Mouse (Mus musculus): ENCODE measurements around the gene Btd. TPM values are rescaled to one million over a fixed set of nuclear protein-coding genes. Genes with fewer than 3 reads are reported as not detected.
A peak's percentile ranks its signal among the peaks of the same experiment; 100 is the strongest.

The Btd gene
- polyA plus RNA-seq, 1 experiment from 2014 or later: 19.0 TPM

- Histone ChIP-seq H3K4me3 (ENCODE audit: low read depth, low read length) (peak overlapping the region; percentile 36), H3K27ac (ENCODE audit: low read depth, low read length) (peak overlapping the region; percentile 98), H3K9ac (ENCODE audit: low read length) (peak overlapping the region; percentile 71), H3K27me3 (replicated peaks; ENCODE audit: control insufficient read depth, insufficient read depth, low read length) (no peaks in the 10 kb centered on the region), H3K4me1 (ENCODE audit: control insufficient read depth, insufficient read depth, low read length) (peaks cover 56% of the 10 kb centered on the region), H3K4me2 (ENCODE audit: low read length) (peak overlapping the region; percentile 70), H3K36me3 (ENCODE audit: control insufficient read depth, insufficient read depth, low read length) (0 out of 2 replicates have a peak, but pooled peaks cover under 1% of the 10 kb centered on the region), H3K9me3 (replicated peaks; ENCODE audit: control insufficient read depth, low read length) (no peaks in the 10 kb centered on the region)
- 2% methylated on average over 44 of the region's 44 CpGs for WGBS
- ATAC-seq (peak; percentile 92), DNase-seq (ENCODE audit: low spot score) (peak; percentile 96)
Observed at GRCm38 (mm10) chr14:31661671-31662554, 21.1 kb downstream of the Btd start.

DNA sequence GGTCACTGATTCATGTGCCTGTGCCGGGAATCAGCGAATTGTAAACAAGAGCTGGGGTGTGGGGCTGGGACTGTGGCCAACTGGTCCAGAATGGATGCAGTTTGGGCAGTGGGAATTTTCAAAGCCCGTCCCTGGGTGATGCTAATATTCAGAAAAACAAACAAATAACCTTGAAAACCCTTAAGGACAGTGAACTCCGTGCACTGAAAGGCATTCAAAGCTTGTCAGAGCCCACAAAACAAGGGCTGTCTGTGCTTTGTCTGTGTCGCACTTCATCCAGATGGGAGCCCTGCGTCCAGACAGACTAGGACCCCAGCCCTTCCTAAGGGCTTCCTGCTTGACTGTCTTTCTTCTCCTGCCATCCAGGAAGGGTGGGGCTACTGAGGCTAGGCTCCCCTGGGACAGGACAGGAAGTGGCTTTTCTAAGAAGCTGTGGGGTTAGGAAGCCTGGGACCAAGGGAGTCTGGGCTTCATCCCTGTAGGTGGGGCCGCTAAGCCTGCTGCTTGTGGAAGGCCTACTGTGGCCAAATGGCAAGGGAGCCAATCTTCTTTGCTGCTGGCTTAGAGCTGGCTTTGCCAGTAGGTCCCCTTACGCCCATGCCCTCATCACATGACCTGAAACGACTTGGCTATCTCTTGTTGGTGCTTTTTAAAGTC is 21.9 kb downstream of the Btd start:
- ATAC-seq (peak; percentile 54), DNase-seq (ENCODE audit: low spot score) (peak; percentile 57)
- Histone ChIP-seq H3K4me3 (ENCODE audit: low read depth, low read length) (peak overlapping the region; percentile 36), H3K9me3 (replicated peaks; ENCODE audit: control insufficient read depth, low read length) (no peaks in the 10 kb centered on the region), H3K27ac (ENCODE audit: low read depth, low read length) (peak overlapping the region; percentile 98), H3K4me1 (ENCODE audit: control insufficient read depth, insufficient read depth, low read length) (peaks cover 56% of the 10 kb centered on the region), H3K36me3 (ENCODE audit: control insufficient read depth, insufficient read depth, low read length) (0 out of 2 replicates have a peak, but pooled peaks cover 7% of the 10 kb centered on the region), H3K4me2 (ENCODE audit: low read length) (peak overlapping the region; percentile 70), H3K9ac (ENCODE audit: low read length) (peak overlapping the region; percentile 71), H3K27me3 (replicated peaks; ENCODE audit: control insufficient read depth, insufficient read depth, low read length) (no peaks in the 10 kb centered on the region)
- 30% methylated on average over 9 of the region's 9 CpGs for WGBS

- DNase-seq (ENCODE audit: low spot score) (no peak), ATAC-seq (no peak)
- 92% methylated on average over 13 of the region's 13 CpGs for WGBS
- no peak overlapping the region for H3K9ac ChIP-seq (ENCODE audit: low read length)
- 0 out of 2 replicates have a peak, but pooled peaks cover 7% of the 10 kb centered on the region for H3K36me3 ChIP-seq (ENCODE audit: control insufficient read depth, insufficient read depth, low read length)
- H3K9me3 ChIP-seq (replicated peaks; ENCODE audit: control insufficient read depth, low read length): no peaks in the 10 kb centered on the region
- H3K4me2 ChIP-seq (ENCODE audit: low read length): no peak overlapping the region
- no peaks in the 10 kb centered on the region for H3K27me3 ChIP-seq (replicated peaks; ENCODE audit: control insufficient read depth, insufficient read depth, low read length)
- peaks cover 50% of the 10 kb centered on the region for H3K4me1 ChIP-seq (ENCODE audit: control insufficient read depth, insufficient read depth, low read length)
- no peak overlapping the region for H3K4me3 ChIP-seq (ENCODE audit: low read depth, low read length)
- peak overlapping the region; percentile 98 for H3K27ac ChIP-seq (ENCODE audit: low read depth, low read length)
Observed at GRCm38 (mm10) chr14:31663376-31664099, 22.7 kb downstream of the Btd start.

DNA sequence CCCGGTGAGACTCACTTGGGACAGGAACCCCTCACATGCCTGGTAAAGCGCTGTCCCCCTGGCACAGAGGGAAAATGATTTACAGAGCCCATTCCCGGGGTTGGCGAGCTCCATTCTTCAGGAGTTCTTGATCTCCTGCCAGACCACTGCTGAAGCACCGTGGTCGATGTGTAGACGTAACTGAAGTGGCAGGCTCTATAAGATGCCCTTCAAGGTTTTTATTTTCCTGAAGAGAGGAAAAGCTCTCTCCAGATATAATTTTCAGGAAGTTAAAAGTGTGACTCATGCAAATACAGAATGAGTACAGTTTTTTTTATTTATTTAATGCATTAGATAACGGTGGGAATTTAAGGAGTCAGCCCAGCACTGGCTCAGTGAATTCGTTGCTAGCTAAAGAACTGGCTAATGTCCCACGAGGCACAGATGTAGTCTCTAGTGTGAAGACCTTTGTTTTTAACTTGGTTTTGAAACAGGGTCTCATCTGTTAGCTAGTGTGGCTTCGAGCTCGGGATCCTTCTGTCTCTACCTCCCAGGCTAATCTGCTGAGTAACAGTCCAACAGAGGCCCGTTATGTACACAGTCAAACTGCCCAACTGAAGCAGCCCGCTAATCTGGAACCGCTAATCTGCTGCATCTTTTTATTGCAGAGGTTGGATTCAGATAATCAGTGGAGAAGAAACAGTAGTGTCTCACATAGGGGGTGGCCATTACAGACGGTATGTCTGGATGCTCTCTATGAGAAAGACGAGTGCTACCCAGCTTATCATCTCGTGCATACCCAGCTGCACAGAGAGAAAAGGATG is 23.5 kb downstream of the Btd start:
- Histone ChIP-seq H3K4me2 (ENCODE audit: low read length) (no peak overlapping the region), H3K4me3 (ENCODE audit: low read depth, low read length) (no peak overlapping the region), H3K9ac (ENCODE audit: low read length) (no peak overlapping the region), H3K27me3 (replicated peaks; ENCODE audit: control insufficient read depth, insufficient read depth, low read length) (no peaks in the 10 kb centered on the region), H3K9me3 (replicated peaks; ENCODE audit: control insufficient read depth, low read length) (no peaks in the 10 kb centered on the region), H3K4me1 (ENCODE audit: control insufficient read depth, insufficient read depth, low read length) (peaks cover 46% of the 10 kb centered on the region), H3K27ac (ENCODE audit: low read depth, low read length) (peak overlapping the region; percentile 98), H3K36me3 (ENCODE audit: control insufficient read depth, insufficient read depth, low read length) (0 out of 2 replicates have a peak, but pooled peaks cover 7% of the 10 kb centered on the region)
- 40% methylated on average over 18 of the region's 18 CpGs for WGBS
- ATAC-seq (no peak), DNase-seq (ENCODE audit: low spot score) (peak; percentile 63)

- Histone ChIP-seq H3K27ac (ENCODE audit: low read depth, low read length) (peak overlapping the region; percentile 98; the same call in 1 of the 2 replicates), H3K36me3 (ENCODE audit: control insufficient read depth, insufficient read depth, low read length) (0 out of 2 replicates have a peak, but pooled peaks cover 7% of the 10 kb centered on the region), H3K9me3 (replicated peaks; ENCODE audit: control insufficient read depth, low read length) (no peaks in the 10 kb centered on the region), H3K4me1 (ENCODE audit: control insufficient read depth, insufficient read depth, low read length) (peaks cover 46% of the 10 kb centered on the region), H3K27me3 (replicated peaks; ENCODE audit: control insufficient read depth, insufficient read depth, low read length) (no peaks in the 10 kb centered on the region), H3K9ac (ENCODE audit: low read length) (no peak overlapping the region), H3K4me2 (ENCODE audit: low read length) (no peak overlapping the region), H3K4me3 (ENCODE audit: low read depth, low read length) (no peak overlapping the region)
- no peak for ATAC-seq
- 74% methylated on average over 12 of the region's 12 CpGs for WGBS
- no peak for DNase-seq (ENCODE audit: low spot score)
Observed at GRCm38 (mm10) chr14:31664903-31665565, 24.2 kb downstream of the Btd start.

GRCm38 (mm10) chr14:31665566-31665940 is 24.7 kb downstream of the Btd start:
- no peak overlapping the region for H3K4me2 ChIP-seq (ENCODE audit: low read length)
- H3K4me1 ChIP-seq (ENCODE audit: control insufficient read depth, insufficient read depth, low read length): peaks cover 47% of the 10 kb centered on the region
- ATAC-seq (no peak), DNase-seq (ENCODE audit: low spot score) (no peak)
- no peaks in the 10 kb centered on the region for H3K27me3 ChIP-seq (replicated peaks; ENCODE audit: control insufficient read depth, insufficient read depth, low read length)
- H3K36me3 ChIP-seq (ENCODE audit: control insufficient read depth, insufficient read depth, low read length): 0 out of 2 replicates have a peak, but pooled peaks cover 7% of the 10 kb centered on the region
- WGBS: 82% methylated on average over 4 of the region's 4 CpGs
- H3K9me3 ChIP-seq (replicated peaks; ENCODE audit: control insufficient read depth, low read length): no peaks in the 10 kb centered on the region
- H3K4me3 ChIP-seq (ENCODE audit: low read depth, low read length): no peak overlapping the region
- no peak overlapping the region for H3K27ac ChIP-seq (ENCODE audit: low read depth, low read length)
- no peak overlapping the region for H3K9ac ChIP-seq (ENCODE audit: low read length)

DNA sequence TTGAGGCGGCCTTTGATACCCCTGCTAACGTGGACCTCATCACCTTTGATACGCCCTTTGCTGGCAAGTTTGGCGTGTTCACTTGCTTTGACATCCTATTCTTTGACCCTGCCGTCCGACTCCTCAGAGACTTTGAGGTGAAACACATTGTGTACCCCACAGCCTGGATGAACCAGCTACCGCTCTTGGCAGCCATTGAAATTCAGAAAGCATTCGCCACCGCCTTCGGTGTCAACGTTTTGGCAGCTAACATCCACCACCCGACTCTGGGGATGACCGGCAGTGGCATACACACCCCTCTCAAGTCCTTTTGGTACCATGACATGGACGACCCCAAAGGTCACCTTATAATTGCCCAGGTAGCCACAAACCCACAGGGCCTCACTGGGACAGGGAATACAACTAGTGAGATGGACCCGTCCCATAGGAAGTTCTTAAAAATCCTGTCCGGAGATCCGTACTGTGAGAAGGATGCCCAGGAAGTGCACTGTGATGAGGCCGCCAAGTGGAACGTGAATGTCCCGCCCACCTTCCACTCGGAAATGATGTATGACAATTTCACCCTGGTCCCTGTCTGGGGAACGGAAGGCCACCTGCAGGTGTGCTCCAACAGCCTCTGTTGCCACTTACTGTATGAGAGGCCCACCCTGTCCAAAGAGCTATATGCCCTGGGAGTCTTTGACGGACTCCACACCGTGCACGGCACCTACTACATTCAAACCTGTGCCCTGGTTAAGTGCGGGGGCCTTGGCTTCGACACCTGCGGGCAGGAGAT is 26.3 kb downstream of the Btd start:
- Histone ChIP-seq H3K4me1 (ENCODE audit: control insufficient read depth, insufficient read depth, low read length) (peaks cover 43% of the 10 kb centered on the region), H3K36me3 (ENCODE audit: control insufficient read depth, insufficient read depth, low read length) (0 out of 2 replicates have a peak, but pooled peaks cover 7% of the 10 kb centered on the region), H3K9ac (ENCODE audit: low read length) (no peak overlapping the region), H3K4me2 (ENCODE audit: low read length) (no peak overlapping the region), H3K27ac (ENCODE audit: low read depth, low read length) (no peak overlapping the region), H3K27me3 (replicated peaks; ENCODE audit: control insufficient read depth, insufficient read depth, low read length) (no peaks in the 10 kb centered on the region), H3K9me3 (replicated peaks; ENCODE audit: control insufficient read depth, low read length) (no peaks in the 10 kb centered on the region), H3K4me3 (ENCODE audit: low read depth, low read length) (no peak overlapping the region)
- WGBS: 94% methylated on average over 28 of the region's 28 CpGs
- no peak for DNase-seq (ENCODE audit: low spot score)
- ATAC-seq: no peak
